Mouse (Mus musculus) heart, postnatal 0 days (tissue): ENCODE results near the gene Heg1.

Experiments
- CTCF ChIP-seq: IDR thresholded peaks from 2 replicates; pipeline ENCODE4 v1.5.1; 2016; ENCODE audit warnings: antibody characterized with exemption, control low read depth, low read depth
- EP300 ChIP-seq: IDR thresholded peaks from 2 replicates; pipeline ENCODE4 v1.6.1; 2016; ENCODE audit warnings: antibody characterized with exemption, low read depth

GRCm38 (mm10) chr16:33747994-33748393, 63.8 kb downstream of the Heg1 start:
- no peak for TF ChIP-seq CTCF
- TF ChIP-seq EP300: no peak
